Mouse (Mus musculus) regulatory T cell (primary cell): Measurements from ENCODE around the gene AI597479.

Experiments
- in situ Hi-C: fragments of 300-600 bp; cut with MboI, MseI; formaldehyde crosslinking; loops from one replicate; pipeline ENCODE4 v1.15.1; 2025; ENCODE audit warnings: high pct_unique_total_duplicates

AI597479 gene

DNA sequence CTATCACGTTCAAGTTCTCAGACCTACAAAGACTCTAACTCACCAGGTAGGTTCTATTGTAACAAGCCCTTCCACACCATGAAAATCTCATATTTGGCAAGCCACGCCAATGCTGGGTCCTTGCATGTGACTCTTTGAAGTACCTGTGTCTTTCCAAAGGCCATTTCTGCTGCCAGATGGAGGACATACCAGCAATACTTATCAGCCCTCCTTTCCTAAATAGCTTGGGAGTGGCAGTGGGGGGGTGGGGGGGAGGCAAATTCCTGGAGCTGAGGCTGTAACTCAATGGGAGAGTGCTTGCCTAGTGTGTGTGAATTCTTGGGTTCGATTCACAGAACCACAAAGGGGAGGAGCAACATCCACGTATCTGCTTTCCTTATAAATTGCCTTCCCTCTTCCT, 26.2 kb downstream of the AI597479 start:
- in situ Hi-C loops = no loop called here

DNA sequence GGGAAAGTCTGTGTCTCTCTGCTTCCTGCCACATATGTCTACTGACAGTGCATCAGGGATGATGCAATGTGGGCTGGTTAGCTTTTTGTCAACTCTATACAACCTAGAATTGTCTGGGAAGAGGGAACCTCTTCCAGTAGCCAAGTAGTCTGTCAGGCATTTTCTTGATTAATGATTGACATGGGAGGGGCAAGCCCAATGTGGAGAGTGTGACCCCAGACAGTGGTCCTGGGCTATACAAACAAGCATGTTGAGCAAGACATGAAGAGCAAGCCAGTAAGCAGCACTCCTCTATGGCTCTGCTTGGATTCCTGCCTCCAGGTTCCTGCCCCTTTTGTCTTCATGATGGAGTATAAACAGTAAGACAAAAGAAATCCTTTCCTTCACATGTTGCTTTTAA, 28.7 kb downstream of the AI597479 start:
- in situ Hi-C loops = no loop called here

DNA sequence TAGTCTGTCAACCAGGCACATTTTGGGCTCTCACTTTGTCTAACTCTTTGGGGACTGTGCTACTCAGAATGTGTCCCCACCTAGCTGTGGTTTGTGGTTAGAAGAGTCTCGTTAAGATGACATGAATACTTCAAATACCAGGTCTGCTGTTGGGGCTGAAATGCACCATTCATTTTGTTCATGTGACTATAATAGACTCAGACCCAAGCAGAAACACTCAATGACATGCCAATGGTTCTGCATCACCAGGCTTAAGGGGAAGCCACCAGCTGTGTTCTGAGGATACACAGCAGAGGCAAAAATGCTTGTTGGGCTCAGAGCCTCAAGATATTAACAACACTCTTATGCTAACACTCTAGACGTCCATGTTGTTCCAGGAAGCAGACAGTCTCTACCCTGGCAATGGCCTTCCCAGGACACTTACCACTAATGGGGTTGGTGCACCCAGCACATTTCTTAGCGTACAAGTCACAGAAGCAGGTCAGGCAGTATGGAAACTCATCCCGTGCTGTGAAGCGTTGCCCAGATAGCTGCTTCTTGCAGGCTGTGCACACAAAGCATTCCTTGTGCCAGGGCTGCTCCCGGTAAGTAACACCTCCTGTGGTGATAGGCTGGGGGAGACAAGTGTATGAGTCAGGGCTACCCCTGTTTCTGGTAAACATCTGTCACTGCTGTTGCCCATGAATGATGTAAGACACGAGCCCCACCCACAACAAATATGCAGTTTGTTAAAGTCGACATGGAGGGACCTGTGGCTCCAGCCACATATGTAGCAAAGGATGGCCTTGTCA, 29.5 kb downstream of the AI597479 start:
- in situ Hi-C loops = no loop called here

DNA sequence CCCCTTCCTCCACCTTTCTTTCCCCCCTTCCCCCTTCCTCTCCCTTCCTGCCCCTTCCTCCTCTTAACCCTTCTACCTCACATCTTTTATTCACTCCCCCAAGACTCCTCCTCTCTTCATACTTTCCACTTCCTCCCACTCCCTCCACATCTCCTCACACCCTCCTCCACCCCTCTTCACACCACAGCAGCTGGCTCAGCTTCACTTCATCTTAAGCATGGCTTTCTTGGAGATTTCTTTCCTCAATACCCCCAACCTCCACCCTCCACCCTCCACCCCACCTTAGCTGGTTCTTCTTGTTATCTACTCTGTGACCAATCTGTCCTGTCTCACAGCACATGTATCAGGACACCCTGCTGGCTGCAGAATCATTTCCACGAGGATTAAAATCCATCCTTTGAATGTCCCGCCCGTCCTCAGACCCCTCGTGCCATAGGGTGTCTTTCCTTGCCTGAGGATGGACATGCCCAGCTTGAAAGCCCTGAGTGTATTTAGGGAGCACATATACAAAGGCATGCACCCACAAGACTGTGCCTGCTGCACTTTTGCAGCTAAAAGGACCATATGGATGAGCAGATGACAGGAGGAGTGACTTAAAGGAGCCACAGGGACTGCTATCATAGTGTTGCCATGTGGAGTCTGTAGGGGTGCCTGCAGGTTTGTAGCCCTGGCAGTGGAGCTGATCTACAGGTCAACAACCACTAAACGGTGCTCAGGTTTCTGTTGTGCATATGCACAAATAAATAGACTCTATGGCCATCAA, 31.9 kb downstream of the AI597479 start:
- in situ Hi-C loops = no loop called here

DNA sequence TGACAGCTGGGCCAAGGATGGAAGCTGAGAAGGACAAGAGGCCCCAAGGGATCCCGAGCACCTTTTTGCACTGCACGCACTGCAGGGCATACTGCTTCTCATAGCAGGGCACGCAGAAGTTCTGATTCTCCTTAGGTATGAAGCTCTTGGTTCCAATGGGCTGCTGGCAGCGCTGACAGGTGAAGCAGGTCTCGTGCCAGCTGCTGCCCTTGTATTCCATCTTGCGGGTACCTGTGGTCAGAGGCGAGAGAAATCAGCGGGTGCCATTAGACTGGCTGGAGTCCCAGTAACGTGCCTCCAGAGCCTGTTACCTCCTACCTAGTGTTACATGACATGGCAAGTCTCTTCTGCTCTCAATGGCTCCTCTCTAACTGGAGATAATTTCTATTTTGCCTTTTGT, 33.1 kb downstream of the AI597479 start:
- in situ Hi-C loops = no loop called here

DNA sequence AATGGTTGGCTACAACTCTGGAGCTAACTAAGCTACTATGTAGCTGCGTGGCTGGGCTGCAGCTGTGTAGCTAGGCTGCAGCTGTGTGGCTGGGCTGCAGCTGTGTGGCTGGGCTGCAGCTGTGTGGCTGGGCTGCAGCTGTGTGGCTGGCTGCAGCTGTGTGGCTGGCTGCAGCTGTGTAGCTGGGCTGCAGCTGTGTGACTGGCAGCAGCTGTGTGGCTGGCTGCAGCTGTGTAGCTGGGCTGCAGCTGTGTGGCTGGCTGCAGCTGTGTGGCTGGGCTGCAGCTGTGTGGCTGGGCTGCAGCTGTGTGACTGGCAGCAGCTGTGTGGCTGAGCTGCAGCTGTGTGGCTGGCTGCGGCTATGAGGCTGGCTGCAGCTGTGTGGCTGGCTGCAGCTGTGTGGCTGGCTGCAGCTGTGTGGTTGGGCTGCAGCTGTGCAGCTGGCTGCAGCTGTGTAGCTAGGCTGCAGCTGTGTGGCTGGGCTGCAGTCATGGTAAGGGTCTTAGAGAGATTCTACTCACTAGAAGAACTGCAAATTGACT, 38.0 kb downstream of the AI597479 start:
- in situ Hi-C loops = loop anchor here (5.0 kb wide), 3 partner anchors 131 to 591 kb away; no protein-coding TSS in a partner anchor

DNA sequence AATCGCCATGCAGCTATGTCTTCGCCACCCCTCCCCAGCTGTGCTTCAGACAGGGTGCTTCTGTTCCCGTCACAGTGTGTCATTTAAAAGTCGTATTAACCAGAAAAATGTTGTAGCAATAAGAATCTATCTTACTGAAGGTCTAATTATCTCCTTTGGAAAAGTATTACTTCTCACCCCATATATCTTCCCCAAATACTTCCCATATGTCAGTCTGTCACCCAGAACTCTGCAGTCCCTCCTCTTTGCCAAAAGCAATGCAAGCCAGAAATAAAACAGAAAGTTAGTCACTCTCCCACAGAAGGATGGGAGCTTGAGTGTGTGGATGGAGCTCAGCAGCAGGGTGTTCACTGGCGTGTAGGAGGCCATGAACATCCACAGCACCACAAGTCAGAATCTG, 38.8 kb downstream of the AI597479 start:
- in situ Hi-C loops = loop anchor here (5.0 kb wide), 3 partner anchors 130 to 590 kb away; no protein-coding TSS in a partner anchor

DNA sequence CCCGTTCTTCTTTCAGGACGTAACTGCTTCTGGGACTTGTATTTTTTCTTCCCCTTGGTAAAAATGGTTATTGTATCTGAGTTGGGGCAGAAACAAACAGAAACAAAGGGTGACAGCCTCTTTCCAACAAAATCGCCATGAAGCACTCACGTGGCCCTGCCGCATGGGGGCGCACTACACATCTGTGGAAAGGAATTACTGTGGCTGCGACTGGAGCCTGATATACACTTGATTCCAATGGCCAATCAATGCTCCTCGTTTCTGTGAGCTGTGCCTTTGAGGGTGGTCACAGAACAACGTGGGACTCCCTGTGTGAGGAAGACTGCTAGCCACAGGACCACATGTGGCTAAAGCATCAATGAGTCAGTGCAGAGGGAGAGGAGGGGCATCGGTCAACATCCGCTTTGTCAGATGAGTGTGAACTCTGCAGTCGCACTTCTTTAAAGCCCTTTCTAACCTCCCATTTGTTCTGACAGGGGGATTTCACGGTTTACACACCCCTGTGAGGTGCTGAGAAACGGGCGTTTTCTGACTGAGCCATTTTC, 39.8 kb downstream of the AI597479 start:
- in situ Hi-C loops = loop anchor here (5.0 kb wide), 3 partner anchors 129 to 589 kb away; no protein-coding TSS in a partner anchor

DNA sequence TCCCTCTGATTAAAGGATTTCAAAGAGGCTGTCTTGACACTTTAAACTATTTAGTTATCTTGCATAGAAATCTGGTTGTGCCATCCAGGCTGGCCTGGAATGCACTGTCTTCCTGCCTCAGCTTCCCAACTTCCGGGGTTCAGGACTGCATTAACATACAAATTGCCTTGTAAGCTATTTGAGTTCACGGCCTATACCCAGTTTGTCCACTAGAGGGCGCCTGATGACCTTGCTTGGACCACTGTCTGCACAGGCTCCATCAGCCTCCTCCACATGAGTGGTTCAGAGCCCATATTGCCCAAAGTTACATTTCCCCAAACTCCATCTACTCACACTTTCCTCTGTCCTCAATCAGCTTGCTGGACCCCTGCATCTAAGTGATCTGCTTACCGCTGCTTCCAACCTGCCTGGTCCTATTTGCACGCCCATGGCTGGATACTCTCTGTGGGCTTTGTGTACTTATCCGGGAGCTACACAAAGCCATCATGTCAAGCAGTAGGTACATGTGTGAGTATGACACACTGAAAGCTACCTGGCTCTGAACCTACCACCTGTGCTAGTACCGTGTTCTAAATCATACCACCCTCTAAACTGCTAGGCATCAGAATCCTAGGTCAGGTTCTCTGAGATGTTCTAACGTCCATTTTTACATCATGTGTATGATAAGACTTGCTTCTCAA, 41.2 kb downstream of the AI597479 start:
- in situ Hi-C loops = loop anchor here (5.0 kb wide), 3 partner anchors 128 to 588 kb away; no protein-coding TSS in a partner anchor

DNA sequence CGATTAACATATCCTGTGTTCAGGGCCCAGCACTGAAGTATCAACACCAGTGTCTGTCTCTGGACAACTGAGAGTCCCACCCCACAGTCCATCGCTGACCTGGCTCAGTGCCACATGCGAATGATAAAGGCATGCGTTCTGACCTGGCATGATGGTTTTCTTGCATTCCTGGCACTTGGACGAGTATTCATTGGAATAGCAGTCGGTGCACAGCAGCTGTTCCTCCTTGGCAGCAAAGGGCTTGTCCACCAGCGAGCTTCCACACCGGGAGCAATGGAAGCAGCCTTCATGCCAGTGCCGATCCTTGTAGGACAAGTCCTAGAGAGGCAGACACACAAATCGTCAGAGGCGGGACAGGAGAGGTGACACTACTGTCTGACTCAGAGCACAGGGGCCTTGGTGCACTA, 43.0 kb downstream of the AI597479 start:
- in situ Hi-C loops = no loop called here

DNA sequence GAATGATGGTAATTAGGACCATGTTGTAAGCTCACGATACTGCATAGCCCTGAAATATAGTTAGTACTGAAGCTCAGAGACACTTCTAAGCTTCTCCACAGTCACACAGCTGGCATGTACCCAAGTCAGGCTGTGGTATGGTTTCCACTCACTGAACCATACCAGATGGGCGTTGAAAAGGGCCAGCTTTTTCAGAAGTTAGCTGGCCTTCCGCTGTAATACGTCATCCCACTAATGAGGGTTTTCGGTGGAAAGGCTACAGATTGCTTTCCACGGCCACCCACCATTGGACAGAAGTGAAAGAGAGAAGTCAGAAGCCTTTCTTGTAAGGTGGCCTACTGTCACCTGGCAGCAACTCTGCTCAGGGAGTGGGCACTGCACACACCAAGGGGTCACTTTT, 44.3 kb downstream of the AI597479 start:
- in situ Hi-C loops = no loop called here

DNA sequence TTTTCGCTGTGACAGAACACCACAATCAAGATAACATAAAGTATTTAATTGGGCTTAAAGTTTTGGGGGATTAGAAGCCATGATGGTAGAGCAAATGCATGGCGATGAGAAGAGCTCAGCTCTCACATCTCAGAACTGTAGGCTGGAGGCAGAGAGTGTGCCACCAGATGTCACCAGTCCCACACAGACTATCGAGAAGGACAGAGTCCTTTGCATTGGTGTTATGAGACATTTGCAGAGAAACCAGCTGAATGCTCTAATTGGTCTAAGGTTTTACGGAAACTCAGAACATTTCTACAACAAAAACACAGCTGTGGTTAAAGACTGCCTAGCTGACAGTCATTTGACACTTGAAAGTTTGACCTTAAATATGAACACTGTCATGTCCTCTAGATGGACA, 44.8 kb downstream of the AI597479 start:
- in situ Hi-C loops = no loop called here

DNA sequence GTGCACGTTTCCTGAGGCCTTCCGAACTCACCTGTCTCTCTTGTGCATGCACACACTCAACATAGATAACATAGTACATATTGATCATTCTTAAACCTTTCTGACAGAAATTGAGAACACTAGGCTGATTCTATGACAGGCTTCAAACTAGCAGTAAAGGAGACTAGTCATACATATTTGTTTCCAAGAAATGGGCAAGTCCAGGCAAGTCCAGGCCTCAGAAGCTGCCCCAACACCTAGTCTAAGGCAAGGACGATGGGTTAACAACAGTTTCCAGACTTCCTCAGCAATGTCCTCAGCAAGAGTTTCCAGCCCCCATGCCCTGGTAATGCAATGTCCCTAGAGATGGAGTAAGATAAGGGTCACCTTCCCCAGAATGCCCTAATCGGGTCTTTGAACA, 45.3 kb downstream of the AI597479 start:
- in situ Hi-C loops = no loop called here

DNA sequence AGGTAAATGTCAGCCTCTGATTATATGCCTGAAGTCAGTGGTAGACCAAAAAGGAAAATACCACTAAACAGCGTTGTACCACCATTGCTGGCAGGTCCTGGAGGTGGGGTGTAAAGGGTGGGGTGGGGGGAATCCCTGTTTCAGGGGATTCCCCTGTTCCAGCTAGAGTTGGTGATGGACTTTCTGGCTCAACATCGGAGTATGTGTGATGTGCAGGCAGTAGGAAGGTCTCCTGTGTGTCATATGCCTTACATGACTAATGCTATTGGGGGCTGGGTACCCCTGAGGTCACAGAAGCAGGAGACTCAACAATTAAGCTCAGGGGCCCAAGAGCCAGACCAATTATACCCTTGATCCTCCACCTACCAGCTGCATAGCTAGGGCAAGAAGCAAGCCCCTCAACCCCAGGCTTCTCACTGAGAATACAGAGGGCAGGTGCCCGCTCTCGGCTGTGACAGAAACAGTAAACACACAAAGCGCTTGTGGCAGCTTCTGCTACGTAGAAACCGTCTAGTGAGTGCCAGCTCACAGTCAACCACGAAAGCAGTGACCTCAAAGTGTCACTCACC, 45.9 kb downstream of the AI597479 start:
- in situ Hi-C loops = no loop called here

DNA sequence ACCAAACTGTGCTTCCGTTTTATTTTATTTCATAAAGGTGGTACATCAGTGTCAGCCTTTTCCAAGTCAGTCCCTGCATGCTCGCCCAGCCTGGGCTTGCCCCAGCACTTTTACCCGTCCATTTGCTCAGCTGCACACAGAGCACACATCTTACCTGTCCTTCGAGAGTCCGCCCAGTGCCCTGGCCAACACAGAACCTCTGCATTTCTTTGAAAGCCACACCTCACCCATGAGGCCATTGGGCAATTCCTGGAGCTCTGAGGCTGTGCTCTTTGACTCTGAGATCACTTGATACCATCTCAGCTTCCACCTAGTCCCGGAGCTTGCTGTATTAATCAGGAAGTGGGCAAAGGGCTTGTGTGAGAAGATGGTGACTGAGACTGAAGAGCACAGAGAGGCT, 46.9 kb downstream of the AI597479 start:
- in situ Hi-C loops = no loop called here

DNA sequence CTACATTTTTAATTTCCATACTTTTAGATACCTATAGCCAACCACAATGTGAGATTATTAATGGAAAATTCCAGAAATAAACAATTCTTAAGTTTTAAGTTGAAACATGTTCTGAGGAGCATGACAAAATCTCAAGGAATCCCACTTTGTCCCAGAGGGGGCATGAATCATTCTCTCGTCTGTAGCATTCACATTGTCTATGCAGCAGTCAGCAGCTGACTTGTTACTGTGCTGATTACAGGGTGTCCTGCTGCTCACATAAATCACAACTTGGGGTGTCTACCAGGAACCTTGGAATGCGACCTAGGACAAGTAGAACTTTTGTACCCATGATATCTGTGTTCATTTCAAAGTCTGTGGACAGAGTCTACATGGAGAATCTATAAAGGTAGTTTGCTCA, 49.0 kb downstream of the AI597479 start:
- in situ Hi-C loops = no loop called here

DNA sequence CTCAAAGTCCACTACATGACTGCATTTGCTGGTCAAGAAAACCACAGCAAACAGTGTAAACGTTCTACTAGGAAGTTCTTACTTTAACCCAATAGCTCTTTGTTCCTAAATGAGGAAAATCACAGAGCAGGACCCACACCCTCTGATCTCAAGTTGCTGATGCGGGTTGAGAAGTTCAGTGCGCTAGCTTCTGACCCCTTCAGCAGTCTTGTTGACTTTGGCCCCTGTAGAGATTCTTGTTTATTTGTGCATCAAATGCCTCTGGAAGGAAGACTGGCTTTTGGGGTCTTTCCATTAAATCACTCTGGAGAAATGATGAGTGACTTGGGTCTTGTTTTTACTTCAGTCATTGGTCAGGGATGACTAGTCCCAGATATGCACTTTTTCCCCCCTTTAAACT, 51.7 kb downstream of the AI597479 start:
- in situ Hi-C loops = no loop called here

DNA sequence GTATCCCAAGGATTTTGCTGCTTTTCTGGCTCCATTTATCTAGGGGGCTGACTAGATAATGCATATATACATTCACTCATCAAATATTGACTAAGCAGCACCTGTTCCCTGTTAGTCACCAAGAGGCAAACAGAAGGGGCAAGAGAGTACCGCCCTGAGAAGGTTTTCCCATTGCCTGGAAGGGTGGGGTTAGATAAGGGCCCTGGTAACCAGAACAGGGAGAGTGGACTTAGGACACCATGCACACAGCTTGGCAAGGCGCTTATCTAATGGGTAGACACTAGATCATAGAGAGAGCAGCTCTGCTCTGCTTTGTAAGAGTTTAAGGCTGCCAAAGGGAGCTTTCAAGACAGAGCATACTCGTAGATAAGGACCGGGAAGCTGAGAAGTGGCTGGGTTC, 54.1 kb downstream of the AI597479 start:
- in situ Hi-C loops = no loop called here

DNA sequence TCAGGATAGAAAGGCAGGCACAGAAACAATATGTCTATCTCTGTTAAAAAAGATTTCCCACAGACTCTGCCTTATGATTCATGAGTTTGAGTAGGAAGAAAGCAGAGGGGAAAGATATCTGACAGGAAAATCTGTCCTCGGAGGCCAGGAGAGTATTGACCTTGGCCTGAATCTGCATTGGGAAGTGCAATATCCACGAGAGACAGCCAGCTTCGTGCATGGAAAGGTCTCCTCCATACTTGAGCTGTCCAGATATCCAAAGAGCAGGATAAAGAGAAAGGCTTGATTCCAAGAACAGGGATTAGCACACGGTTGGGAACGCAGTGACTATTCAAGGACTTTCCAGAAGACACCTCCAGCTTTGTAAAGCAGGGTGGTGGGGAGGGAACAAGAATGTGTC, 55.0 kb downstream of the AI597479 start:
- in situ Hi-C loops = no loop called here

DNA sequence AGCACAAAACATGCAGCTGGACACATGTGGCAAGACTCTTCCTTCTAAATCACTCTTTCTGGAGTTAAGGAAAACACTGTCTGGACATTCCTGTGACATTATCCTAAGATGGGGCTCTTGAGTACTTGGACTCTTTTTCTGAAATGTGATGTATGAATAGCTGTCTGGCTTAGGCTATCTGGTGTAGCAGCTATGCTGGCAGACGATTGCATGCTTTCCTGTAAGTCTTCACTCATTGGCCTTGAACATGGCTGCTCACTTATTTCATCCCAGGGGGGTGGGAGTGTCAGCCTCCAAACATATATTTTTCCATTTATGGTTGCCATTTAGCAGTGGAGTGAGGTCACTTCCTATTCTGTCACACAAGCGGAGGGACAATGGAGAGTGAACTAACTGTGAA, 56.0 kb downstream of the AI597479 start:
- in situ Hi-C loops = no loop called here

DNA sequence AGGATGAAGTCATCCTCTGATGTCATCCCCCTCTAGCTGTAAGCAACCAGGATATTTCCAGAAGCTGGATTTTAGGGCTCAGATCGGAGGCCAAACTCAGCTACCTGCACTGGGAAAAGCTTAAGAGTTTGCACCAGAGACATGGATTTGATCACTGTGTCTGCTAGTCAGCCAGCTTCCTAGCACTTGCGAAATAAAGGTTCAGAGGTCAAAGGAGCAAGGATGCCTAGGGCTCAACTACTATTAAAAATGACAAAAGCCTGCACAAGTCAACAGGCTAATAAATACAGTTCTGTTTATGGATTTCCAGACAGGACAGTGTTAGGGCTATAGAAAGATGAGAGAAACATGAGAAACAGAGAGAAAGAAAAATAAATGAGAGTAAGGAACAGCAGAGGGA, 59.4 kb downstream of the AI597479 start:
- in situ Hi-C loops = no loop called here
